Mouse (Mus musculus): ENCODE results near the gene Pced1b. TPM values are rescaled to one million over a fixed set of nuclear protein-coding genes. Genes with fewer than 3 reads are reported as not detected.
A peak's percentile ranks its signal among the peaks of the same experiment; 100 is the strongest.

The Pced1b gene
- polyA plus RNA-seq, 1 experiment from 2014 or later: 2.6 TPM

DNA sequence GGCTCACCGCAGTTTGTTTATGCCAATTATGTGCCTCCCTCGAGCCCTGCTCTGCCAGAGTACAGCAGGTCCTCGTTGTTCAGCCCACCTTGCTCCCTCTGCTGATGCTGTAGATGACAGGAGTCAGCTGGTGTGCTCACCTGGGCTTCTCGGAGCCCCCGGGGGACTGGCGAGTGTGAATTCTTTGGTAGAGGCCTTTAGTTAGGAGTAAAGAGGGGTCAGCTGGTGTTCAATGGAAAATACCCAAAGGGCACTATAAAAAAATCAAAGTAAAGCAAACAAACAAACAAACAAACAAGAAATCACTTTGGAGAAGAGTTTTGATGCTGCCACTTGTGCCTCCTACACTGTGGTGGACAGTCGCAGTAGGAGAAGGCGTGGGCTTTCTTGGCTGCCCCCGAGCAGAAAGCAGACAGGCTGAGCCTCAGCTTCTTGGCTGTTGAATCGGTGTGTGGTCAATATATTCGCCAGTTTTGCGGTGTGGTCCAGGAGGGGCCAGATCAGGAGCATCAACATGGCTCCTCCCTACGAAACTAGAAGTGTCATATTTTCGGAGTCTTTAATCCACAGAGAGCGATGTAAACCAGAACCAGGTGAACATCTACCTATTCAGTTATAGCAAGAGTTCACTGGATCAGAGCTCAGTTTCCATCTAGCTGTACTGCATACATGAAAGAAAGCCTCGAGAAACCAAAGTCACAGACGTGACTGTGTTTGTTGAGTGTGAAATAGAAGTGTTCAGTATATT, 11.8 kb downstream of the Pced1b start:
- H3K4me2 ChIP-seq: no peak overlapping the region
- no peaks in the 10 kb centered on the region for H3K9me3 ChIP-seq (replicated peaks)
- no peak for ATAC-seq
- H3K4me1 ChIP-seq: no peaks in the 10 kb centered on the region
- H3K27me3 ChIP-seq: no peaks in the 10 kb centered on the region
- H3K36me3 ChIP-seq (ENCODE audit: poor library complexity, severe bottlenecking): no peaks in the 10 kb centered on the region
- 87% methylated on average over 17 of the region's 17 CpGs for WGBS
- no peak overlapping the region for H3K27ac ChIP-seq
- no peak overlapping the region for H3K4me3 ChIP-seq
- H3K9ac ChIP-seq: no peak overlapping the region

DNA sequence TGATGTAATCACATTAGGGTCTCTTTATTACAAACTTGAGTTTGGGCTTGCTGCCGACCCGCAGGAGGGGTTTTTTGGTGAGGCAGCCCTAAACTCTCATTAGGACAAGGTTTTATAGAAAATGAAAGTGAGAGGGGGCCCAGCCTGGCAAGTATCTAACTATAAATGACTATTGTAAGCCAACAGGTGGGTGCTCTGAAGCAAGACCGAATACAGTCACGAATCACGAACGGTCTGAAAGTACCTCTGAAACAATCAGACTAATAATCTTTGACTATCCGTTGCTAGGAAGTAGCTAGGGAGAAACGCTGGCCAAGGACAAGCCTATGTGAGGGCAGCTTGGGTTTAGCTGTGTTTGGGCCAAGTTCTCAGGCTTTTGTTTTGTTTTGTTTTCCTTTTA, 12.4 kb downstream of the Pced1b start:
- no peak overlapping the region for H3K27ac ChIP-seq

DNA sequence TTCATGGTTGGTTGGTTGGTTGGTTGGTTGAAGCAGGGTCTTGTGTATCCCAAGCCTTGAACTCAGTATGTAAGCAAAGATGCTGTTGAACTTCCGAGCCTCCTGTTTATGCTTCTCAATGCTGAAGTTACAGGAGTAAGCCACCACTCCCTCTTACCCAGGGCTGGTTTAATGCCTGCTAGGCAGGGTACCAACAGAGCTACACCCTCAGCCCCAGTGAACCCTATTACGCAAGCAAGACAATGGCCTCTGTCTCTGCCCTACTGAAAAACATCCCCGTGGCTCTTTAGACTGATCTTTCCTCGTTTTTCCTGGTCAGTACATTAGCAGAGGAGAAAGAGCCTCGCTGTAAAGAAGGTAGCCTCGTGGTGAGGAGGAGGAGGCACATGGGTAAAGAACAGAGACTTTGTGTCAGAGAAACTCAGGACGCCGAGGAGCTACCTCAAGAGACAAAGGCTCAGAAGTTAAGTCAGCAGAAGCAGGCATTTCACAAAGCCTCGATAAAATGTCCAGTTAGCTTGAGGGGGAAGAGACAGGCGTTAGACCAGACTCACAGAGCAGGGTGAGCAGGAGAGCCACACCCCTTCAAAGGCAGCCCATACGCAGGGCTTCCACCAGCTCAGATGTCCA, 13.2 kb downstream of the Pced1b start:
- Histone ChIP-seq H3K4me2 (no peak overlapping the region), H3K27ac (no peak overlapping the region), H3K4me3 (no peak overlapping the region), H3K9ac (no peak overlapping the region), H3K27me3 (no peaks in the 10 kb centered on the region), H3K36me3 (ENCODE audit: poor library complexity, severe bottlenecking) (no peaks in the 10 kb centered on the region), H3K9me3 (replicated peaks) (no peaks in the 10 kb centered on the region), H3K4me1 (no peaks in the 10 kb centered on the region)
- 75% methylated on average over 11 of the region's 11 CpGs for WGBS
- ATAC-seq: no peak

More for the DNA sequence above, 12.4 kb downstream of the Pced1b start:
- no peak for ATAC-seq
- Histone ChIP-seq H3K9ac (no peak overlapping the region), H3K27me3 (no peaks in the 10 kb centered on the region), H3K4me2 (no peak overlapping the region), H3K36me3 (ENCODE audit: poor library complexity, severe bottlenecking) (no peaks in the 10 kb centered on the region), H3K9me3 (replicated peaks) (no peaks in the 10 kb centered on the region), H3K4me3 (no peak overlapping the region), H3K4me1 (no peaks in the 10 kb centered on the region)
- 74% methylated on average over 8 of the region's 8 CpGs for WGBS

DNA sequence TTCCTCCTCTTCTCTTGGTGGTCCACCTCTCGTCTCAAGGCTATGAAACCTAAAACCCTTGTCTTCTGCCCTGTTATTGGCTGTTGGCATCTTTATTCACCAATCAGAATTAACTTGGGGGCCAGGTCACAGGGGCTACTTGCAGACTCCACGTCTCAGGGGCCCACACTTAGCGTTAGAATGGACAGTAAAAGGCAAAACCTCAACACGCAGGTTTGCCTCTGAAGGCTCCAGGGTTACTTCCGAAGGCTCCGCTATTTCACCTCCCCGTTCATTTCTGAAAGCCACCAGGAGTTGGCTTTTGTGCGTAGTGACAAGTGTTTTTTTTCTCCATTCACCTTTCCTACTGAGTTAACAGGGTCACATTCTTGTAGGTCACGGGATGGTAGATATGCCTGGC, 15.3 kb downstream of the Pced1b start:
- Histone ChIP-seq H3K9me3 (replicated peaks) (no peaks in the 10 kb centered on the region), H3K27ac (no peak overlapping the region), H3K4me2 (no peak overlapping the region), H3K27me3 (no peaks in the 10 kb centered on the region), H3K4me3 (no peak overlapping the region), H3K36me3 (ENCODE audit: poor library complexity, severe bottlenecking) (no peaks in the 10 kb centered on the region), H3K4me1 (no peaks in the 10 kb centered on the region), H3K9ac (no peak overlapping the region)
- 80% methylated on average over 9 of the region's 9 CpGs for WGBS
- no peak for ATAC-seq

DNA sequence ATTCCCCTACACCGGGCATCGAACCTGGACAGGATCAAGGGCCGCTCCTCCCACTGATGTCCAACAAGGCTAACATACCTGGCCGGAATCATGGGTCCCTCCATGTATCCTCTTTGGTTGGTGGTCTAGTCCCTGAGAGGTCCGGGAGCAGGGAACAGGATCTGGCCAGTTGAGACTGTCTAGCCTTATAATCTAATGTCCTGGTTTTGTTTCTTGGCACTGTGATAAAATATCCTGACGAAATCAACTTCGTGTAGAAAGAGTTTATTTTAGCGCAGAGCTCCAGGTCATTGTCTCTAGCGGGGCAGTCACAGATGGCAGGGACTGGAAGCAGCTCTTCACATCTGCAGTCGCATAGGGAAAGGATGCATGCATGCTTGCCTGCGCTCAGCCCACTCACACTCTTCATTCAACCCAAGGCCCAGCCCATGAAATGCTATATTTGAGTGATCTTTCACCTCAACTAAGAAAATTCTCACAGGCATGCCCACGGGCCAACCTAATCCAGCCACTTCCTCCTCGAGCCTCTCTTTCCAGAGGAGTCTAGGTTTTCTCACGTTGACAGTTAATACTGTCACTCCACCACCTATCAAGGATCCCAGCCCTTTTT, 19.4 kb downstream of the Pced1b start:
- H3K4me3 ChIP-seq: no peak overlapping the region
- H3K27me3 ChIP-seq: no peaks in the 10 kb centered on the region
- no peak overlapping the region for H3K4me2 ChIP-seq
- no peaks in the 10 kb centered on the region for H3K9me3 ChIP-seq (replicated peaks)
- no peak overlapping the region for H3K9ac ChIP-seq
- no peaks in the 10 kb centered on the region for H3K4me1 ChIP-seq
- no peak for ATAC-seq
- H3K27ac ChIP-seq: no peak overlapping the region
- H3K36me3 ChIP-seq (ENCODE audit: poor library complexity, severe bottlenecking): no peaks in the 10 kb centered on the region
- WGBS: 87% methylated on average over 14 of the region's 14 CpGs

DNA sequence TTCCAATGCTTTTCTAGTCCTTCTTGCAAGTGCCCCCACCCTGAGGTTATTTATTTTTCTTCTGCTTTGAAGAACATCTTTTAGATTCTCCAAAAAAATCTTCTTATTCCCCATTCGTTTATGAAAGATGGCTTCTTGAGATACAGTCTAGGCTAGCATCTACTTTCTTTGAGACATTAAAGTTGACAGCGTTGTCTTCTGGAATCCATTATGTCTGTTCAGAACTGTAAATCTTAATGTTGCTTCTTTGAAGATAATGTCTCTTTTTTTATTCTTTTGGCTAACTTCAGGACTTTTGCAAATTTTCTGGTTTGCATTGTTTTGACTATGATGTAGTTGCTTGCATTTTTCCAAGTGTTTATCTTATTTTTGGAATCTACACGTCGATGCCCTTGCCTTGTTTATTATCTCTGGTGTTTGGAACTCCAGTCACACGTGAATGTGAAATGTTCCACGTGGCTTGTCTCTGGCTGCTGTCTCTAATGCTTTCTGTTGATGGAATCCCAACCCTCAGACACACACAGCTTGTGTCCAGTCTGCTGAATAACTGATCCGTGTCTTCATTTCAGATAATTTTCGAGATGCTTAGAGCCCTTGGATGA, 20.3 kb downstream of the Pced1b start:
- H3K36me3 ChIP-seq (ENCODE audit: poor library complexity, severe bottlenecking): no peaks in the 10 kb centered on the region
- H3K27me3 ChIP-seq: no peaks in the 10 kb centered on the region
- H3K9ac ChIP-seq: no peak overlapping the region
- 81% methylated on average over 8 of the region's 8 CpGs for WGBS
- H3K4me3 ChIP-seq: no peak overlapping the region
- no peak overlapping the region for H3K27ac ChIP-seq
- no peaks in the 10 kb centered on the region for H3K9me3 ChIP-seq (replicated peaks)
- no peak for ATAC-seq
- no peaks in the 10 kb centered on the region for H3K4me1 ChIP-seq
- no peak overlapping the region for H3K4me2 ChIP-seq

DNA sequence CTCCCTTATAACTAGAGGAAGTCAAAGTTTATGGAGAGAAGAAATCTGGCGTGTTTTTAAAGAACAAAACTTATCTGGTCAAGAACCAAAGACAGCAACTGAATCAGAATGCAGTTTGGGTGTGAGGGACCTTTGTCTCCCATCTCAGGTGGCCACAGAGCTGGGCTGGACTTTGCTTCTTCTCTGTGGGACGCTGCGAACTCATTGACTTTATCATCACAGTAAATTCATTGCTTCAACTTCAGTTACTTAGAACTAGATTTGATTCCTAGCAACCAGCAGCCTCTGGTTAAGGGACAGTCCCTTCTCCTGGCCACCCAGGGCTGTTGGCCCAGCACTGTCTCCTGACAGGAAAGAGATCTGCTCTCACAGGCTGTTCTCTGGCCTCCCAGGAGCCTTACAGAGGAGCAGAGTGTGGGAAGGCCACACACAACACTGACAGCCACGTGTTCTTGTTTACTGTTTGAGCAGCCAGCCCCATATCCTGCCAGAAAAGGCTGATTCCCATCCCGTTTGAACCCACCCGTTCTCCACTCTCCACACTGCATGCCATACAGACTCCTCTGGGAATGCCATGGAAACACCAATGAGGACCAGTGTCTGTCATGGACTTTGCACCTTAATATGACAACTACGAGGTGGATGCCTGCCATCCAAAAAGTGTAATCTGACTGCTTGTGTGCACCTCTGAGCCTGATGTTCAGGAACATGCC, 25.2 kb downstream of the Pced1b start:
- no peak overlapping the region for H3K27ac ChIP-seq
- H3K9ac ChIP-seq: no peak overlapping the region
- no peak overlapping the region for H3K4me2 ChIP-seq
- H3K4me3 ChIP-seq: no peak overlapping the region
- 55% methylated on average over 7 of the region's 7 CpGs for WGBS
- no peaks in the 10 kb centered on the region for H3K9me3 ChIP-seq (replicated peaks)
- ATAC-seq: no peak
- peaks cover 10% of the 10 kb centered on the region for H3K4me1 ChIP-seq
- no peaks in the 10 kb centered on the region for H3K27me3 ChIP-seq
- no peaks in the 10 kb centered on the region for H3K36me3 ChIP-seq (ENCODE audit: poor library complexity, severe bottlenecking)

DNA sequence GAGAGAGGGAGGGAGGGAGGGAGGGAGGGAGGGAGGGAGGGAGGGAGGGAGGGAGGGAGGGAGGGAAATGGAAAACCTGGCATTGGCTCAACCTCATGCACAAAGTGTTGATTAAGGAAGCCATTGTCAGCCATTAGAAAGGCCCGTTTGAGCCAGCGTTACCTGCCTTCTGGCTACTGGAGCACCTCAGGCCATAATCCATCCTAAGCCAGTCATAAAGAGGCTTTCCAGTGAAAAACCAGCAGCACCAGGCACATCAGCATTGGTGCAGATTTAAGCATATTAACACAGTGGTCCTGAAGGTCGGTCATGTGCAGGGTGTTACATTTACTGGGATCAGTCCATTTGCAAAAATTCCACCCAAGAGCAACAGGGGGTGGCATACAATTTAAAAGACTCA, 25.9 kb downstream of the Pced1b start:
- Histone ChIP-seq H3K36me3 (ENCODE audit: poor library complexity, severe bottlenecking) (no peaks in the 10 kb centered on the region), H3K27ac (no peak overlapping the region), H3K9me3 (replicated peaks) (no peaks in the 10 kb centered on the region), H3K4me2 (no peak overlapping the region), H3K9ac (no peak overlapping the region), H3K4me1 (peaks cover 12% of the 10 kb centered on the region), H3K27me3 (no peaks in the 10 kb centered on the region), H3K4me3 (no peak overlapping the region)
- WGBS: 78% methylated on average over 3 of the region's 3 CpGs
- ATAC-seq: no peak

DNA sequence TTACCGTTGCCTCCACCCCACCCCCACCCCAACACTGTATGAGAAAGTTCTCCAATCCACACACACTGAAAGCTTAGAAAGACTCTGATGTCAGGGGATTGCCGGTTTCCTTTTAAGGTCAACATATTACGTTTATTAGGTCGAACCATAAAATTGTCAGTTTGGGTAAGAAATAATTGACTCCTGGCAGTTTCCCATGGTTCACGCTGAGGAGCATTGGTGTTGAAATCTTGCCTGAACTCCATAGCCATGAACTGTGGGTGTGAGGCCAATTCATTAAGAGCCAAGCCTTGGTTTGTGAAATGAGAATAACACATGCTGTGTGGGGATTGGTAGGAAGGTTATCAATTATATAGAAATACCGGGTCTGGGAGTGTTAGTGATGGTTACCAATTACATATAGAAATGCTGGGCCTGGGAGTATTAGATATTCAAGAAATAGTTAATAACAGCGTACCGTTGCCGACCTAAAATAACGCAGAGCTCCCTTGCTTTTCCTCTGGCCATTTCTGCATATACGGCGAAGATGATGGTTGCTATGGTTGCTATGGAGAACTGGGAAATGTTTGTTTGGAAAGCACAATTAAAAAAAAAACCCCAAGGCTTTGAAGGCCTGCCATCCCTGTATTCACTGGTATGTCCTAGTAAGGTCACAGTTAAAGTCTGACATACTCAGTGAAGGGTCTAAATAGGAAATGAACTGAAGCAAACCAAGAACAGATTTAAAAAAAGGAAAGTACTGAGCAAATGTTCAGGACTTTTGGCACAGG, 28.9 kb downstream of the Pced1b start:
- H3K4me1 ChIP-seq: peaks cover 12% of the 10 kb centered on the region
- H3K36me3 ChIP-seq (ENCODE audit: poor library complexity, severe bottlenecking): no peaks in the 10 kb centered on the region
- no peak overlapping the region for H3K27ac ChIP-seq
- no peak for ATAC-seq
- H3K27me3 ChIP-seq: no peaks in the 10 kb centered on the region
- H3K4me2 ChIP-seq: no peak overlapping the region
- no peak overlapping the region for H3K9ac ChIP-seq
- H3K9me3 ChIP-seq (replicated peaks): no peaks in the 10 kb centered on the region
- 87% methylated on average over 12 of the region's 12 CpGs for WGBS
- H3K4me3 ChIP-seq: no peak overlapping the region

DNA sequence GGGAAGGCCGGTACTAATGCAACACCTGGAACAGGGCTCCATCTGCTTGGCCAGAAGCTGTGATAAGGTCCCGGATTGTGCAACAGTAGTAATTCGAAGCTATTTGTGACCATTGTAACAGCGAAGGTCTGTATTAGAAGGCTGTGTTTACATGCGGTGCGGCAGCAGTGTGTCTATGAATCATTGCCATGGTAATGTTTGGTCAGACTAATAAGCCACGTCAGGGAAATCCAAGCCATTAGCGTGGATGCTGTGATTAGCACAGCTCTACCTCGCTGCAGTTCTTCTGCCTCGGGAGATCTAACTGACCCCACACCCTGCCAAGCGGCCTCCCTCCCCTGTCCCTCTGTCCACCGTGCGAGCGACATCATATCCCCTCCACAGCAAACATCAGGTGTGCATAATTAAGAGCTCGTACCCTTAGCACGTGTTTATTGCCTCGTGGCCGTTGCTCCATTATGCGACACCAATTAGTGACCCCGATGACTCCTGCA, 29.8 kb downstream of the Pced1b start:
- H3K4me2 ChIP-seq: peak overlapping the region; percentile 40
- ATAC-seq: peak; percentile 57
- no peak overlapping the region; the same call in 1 of the 2 replicates for H3K27ac ChIP-seq

DNA sequence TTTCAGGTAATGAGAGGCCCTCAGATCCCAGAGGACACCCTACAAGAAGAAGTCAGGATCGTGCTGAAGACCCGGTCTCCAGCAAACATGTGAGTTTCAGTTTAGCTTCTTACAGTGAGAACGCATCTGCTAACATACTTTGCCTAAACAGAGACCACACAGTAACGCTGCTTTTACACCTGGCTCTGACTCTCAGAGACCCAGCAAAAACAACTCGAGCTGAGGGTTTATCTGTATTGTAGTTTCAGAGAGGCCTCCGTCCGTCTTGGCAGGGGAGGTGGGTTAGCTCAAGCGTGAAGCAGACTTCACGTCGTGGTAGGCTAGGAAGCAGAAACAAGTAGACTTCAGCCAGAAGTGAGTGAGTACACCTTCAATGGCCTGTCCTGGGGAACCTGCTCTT, 30.4 kb downstream of the Pced1b start:
- no peaks in the 10 kb centered on the region for H3K9me3 ChIP-seq (replicated peaks)
- peaks cover 14% of the 10 kb centered on the region for H3K4me1 ChIP-seq
- H3K36me3 ChIP-seq (ENCODE audit: poor library complexity, severe bottlenecking): no peaks in the 10 kb centered on the region
- no peak for ATAC-seq
- WGBS: 45% methylated on average over 10 of the region's 10 CpGs
- H3K4me2 ChIP-seq: no peak overlapping the region
- H3K27me3 ChIP-seq: no peaks in the 10 kb centered on the region
- no peak overlapping the region for H3K27ac ChIP-seq
- H3K9ac ChIP-seq: no peak overlapping the region
- H3K4me3 ChIP-seq: no peak overlapping the region

More for the DNA sequence above, 29.8 kb downstream of the Pced1b start:
- no peaks in the 10 kb centered on the region for H3K36me3 ChIP-seq (ENCODE audit: poor library complexity, severe bottlenecking)
- H3K27me3 ChIP-seq: no peaks in the 10 kb centered on the region
- H3K9me3 ChIP-seq (replicated peaks): no peaks in the 10 kb centered on the region
- no peak overlapping the region for H3K4me3 ChIP-seq
- no peak overlapping the region for H3K9ac ChIP-seq
- 20% methylated on average over 20 of the region's 20 CpGs for WGBS
- peaks cover 12% of the 10 kb centered on the region for H3K4me1 ChIP-seq

Measured in forebrain, embryonic 13.5 days (tissue).